Mouse (Mus musculus): ENCODE results near the gene Xlr. TPM values are rescaled to one million over a fixed set of nuclear protein-coding genes. Genes with fewer than 3 reads are reported as not detected.
"Not testable (repeated sequence)": the region's sequence is repeated elsewhere in the genome, so short reads cannot be mapped to it uniquely, and the experiment has no call there.

Gene Xlr
- polyA plus RNA-seq (2012; rRNA removed): 2.0 and 2.5 TPM in 2 replicates

DNA sequence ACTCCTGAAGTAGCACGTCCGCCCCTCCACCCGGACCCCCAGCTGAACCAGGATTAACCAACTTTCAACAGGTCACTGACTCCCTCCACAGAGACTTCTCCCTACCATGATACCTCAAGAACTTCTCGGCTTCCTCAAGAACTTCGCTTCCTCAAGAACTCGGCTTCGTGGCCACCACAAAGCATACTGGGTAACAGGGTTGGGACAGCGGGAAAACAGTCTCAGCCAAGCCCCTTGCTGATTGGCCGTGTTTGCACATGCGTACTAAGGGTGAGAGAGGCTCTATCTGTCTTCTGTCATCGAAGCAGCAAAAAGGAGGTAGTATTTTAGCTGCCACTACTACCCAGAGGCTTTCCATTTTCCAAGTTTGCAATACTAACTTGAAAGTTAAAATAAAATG lies at the start of gene Xlr:
Gene Xlr (minus strand): TSS at position 188 of the 400 bp plus-strand sequence.
- not testable (repeated sequence) for H3K27ac ChIP-seq (ENCODE audit: insufficient read depth, low read length); H3K4me3 ChIP-seq (ENCODE audit: insufficient read depth, low read length); H3K4me1 ChIP-seq (ENCODE audit: control insufficient read depth, insufficient read depth, low read length)

DNA sequence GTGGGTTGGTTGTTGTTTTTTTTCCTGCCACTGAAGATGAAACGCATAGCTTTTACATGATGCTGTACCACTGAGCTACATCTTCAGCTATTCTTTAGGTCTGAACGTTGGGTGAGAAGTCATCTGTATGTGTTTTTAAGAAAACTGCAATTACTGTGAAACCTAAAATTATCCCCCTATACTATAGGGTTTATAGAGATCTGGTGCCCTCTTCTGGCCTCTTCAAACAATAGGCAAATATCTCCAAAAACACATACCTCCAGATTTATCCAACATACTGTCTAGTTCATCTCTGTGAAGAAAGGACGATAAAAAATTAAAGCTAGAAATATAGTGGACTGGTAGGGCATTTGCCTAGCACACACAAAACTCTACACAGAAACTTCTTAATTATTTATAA lies 1.6 kb upstream of the Xlr start:
- no peak overlapping the region for H3K27ac ChIP-seq (ENCODE audit: insufficient read depth, low read length)
- no peak for TF ChIP-seq POLR2A (IDR thresholded peaks at IDR 0.05; ENCODE audit: extremely low read depth, insufficient read depth, low read length)
- H3K4me3 ChIP-seq (ENCODE audit: insufficient read depth, low read length): no peak overlapping the region
- H3K4me1 ChIP-seq (ENCODE audit: control insufficient read depth, insufficient read depth, low read length): no peaks in the 10 kb centered on the region

GRCm38 (mm10) chrX:53776276-53776675 lies 21.2 kb downstream of the Xlr start, which contains the start of gene Zfp36l3:
Zfp36l3 (minus strand) TSS chrX:53776394.
- H3K4me3 ChIP-seq (ENCODE audit: insufficient read depth, low read length): no peak within 1 kb of the TSS
- no peak within 1 kb of the TSS for H3K27ac ChIP-seq (ENCODE audit: insufficient read depth, low read length)
- H3K4me1 ChIP-seq (ENCODE audit: control insufficient read depth, insufficient read depth, low read length): no peaks in the 10 kb centered on the region
- no peak for TF ChIP-seq CTCF (IDR thresholded peaks at IDR 0.05; ENCODE audit: extremely low read depth, insufficient read depth, low read length)
- TF ChIP-seq POLR2A (IDR thresholded peaks at IDR 0.05; ENCODE audit: extremely low read depth, insufficient read depth, low read length): no peak

DNA sequence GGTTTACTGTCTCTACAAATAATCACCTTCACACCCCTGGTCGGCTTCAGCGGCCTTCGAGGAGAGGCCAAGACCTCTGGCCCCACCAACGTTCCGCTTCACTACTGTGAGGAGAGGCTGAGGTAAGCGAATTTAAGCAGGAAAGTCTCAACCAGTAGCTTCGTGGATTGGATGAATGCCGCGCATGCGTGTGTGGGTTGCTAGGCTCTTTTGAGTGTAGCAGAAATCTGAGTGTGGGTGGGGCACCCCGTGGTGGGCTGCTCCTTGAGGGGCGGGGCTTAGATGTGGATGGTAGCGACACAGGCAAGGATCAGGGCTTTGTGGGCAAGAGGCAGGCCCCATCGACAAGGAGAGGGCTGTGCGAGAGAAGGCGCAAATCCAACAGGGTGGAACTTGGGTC lies 39.8 kb downstream of the Xlr start, which contains the start of gene 1700013H16Rik:
Gene 1700013H16Rik (minus strand): TSS at position 96 of the 400 bp plus-strand sequence.
- TF ChIP-seq CTCF (IDR thresholded peaks at IDR 0.05; ENCODE audit: extremely low read depth, insufficient read depth, low read length): no peak
- no peak for TF ChIP-seq POLR2A (IDR thresholded peaks at IDR 0.05; ENCODE audit: extremely low read depth, insufficient read depth, low read length)
- Histone ChIP-seq H3K4me1 (ENCODE audit: control insufficient read depth, insufficient read depth, low read length) (no peaks in the 10 kb centered on the region), H3K27ac (ENCODE audit: insufficient read depth, low read length) (no peak within 1 kb of the TSS), H3K4me3 (ENCODE audit: insufficient read depth, low read length) (no peak within 1 kb of the TSS)

DNA sequence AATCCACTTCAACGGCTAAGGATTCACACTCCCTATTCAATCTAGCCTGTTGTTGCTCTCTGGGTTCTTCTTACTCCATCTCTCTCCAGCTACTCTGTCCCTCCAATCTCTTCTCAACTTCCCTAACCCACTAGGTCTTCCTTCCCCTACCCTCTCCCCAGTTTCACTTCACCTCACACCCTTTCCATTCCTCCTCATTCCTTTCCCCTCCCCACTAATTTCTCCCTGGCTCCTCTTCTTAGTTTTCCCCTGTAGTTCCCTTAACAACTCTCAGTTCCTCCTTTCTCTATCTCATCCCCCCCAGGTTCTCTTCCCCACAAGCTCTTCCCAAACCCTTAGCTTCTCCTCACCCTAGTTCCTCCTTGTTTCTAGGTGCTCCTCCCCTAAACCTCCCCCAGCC lies 44.7 kb downstream of the Xlr start:
- Histone ChIP-seq H3K27ac (ENCODE audit: insufficient read depth, low read length) (no peak overlapping the region), H3K4me3 (ENCODE audit: insufficient read depth, low read length) (no peak overlapping the region), H3K4me1 (ENCODE audit: control insufficient read depth, insufficient read depth, low read length) (no peaks in the 10 kb centered on the region)
- no peak for TF ChIP-seq CTCF (IDR thresholded peaks at IDR 0.05; ENCODE audit: extremely low read depth, insufficient read depth, low read length)
- no peak for TF ChIP-seq POLR2A (IDR thresholded peaks at IDR 0.05; ENCODE audit: extremely low read depth, insufficient read depth, low read length)

DNA sequence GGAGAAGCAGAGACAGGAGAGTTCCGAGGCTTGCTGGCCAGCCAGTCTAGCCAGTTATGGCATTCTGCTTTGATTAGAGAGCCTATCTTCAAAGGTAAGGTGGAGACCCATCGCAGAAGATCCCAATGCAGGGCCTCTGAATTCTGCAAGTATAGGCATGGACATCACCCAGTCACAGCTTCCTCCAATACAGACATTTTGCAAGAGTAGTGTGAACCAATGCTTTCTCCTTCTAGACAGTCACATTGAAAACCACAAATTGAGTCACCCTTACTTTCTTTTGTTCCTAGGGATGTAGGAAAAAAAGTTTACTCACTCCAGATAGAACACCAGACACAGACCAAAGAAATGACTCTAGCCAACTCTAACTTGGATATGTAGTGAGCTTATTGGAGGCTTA lies 68.5 kb downstream of the Xlr start:
- no peak for TF ChIP-seq POLR2A (IDR thresholded peaks at IDR 0.05; ENCODE audit: extremely low read depth, insufficient read depth, low read length)
- no peak for TF ChIP-seq CTCF (IDR thresholded peaks at IDR 0.05; ENCODE audit: extremely low read depth, insufficient read depth, low read length)
- Histone ChIP-seq H3K4me1 (ENCODE audit: control insufficient read depth, insufficient read depth, low read length) (no peaks in the 10 kb centered on the region), H3K27ac (ENCODE audit: insufficient read depth, low read length) (no peak overlapping the region), H3K4me3 (ENCODE audit: insufficient read depth, low read length) (no peak overlapping the region)

Other genes starting within 250 kb of the Xlr start
- gene Rtl8c, start 189.7 kb downstream of the Xlr start, polyA plus RNA-seq (2012; rRNA removed): 228 and 234 TPM in 2 replicates
- 0.23 TPM in 1 of 2 replicates, not detected in the other for gene Gm14597, start 188.7 kb downstream of the Xlr start, polyA plus RNA-seq (2012; rRNA removed)
- gene Rtl8a, start 154.0 kb downstream of the Xlr start, polyA plus RNA-seq (2012; rRNA removed): 248 and 263 TPM in 2 replicates
- gene Rtl8b, start 127.3 kb downstream of the Xlr start, polyA plus RNA-seq (2012; rRNA removed): 342 and 363 TPM in 2 replicates
- gene 4930502E18Rik, start 72.9 kb downstream of the Xlr start, polyA plus RNA-seq (2012; rRNA removed): 0.19 and 0.21 TPM in 2 replicates
- gene 1700013H16Rik, start 39.9 kb downstream of the Xlr start, polyA plus RNA-seq (2012; rRNA removed): not detected in 2 replicates
- 0.04 and 0.08 TPM in 2 replicates for gene Zfp36l3, start 21.3 kb downstream of the Xlr start, polyA plus RNA-seq (2012; rRNA removed)